Mouse (Mus musculus): ENCODE data around the gene Plekhh3.
A peak's percentile ranks its signal among the peaks of the same experiment; 100 is the strongest.

Gene Plekhh3

DNA sequence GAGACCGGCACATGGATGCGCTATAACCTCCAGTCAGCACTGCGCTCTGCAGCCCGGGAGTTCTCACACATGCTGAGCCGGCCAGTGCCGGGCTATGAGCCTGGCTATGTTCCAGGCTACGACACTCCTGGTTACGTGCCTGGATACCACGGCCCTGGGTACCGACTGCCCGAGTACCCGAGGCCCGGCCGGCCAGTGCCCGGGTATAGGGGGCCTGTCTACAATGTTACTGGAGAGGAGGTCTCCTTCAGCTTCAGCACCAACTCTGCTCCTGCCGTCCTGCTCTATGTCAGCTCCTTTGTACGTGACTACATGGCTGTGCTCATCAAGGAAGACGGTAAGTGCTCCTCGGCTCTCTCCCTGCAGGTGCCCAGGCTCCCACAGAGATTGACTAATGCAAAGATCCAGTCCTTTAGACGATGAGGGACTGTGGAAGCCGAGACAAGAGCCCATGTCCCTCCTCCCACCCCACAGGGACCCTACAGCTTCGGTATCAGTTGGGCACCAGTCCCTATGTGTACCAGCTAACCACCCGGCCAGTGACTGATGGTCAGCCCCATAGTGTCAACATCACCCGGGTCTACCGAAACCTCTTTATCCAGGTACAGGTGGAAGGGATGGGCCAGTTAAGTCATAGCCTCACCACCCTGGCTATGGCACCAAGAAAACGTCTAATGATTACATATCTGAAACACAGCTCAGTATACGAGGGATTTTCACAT lies 15.5 kb upstream of the Plekhh3 start:
- DNase-seq (ENCODE audit: low read depth, low spot score) = no peak

- DNase-seq (ENCODE audit: low read depth, low spot score) = no peak
Measured at GRCm38 (mm10) chr11:101185441-101185840, 14.3 kb upstream of the Plekhh3 start.

GRCm38 (mm10) chr11:101184984-101185383 lies 13.8 kb upstream of the Plekhh3 start:
- DNase-seq (ENCODE audit: low read depth, low spot score) = no peak

DNA sequence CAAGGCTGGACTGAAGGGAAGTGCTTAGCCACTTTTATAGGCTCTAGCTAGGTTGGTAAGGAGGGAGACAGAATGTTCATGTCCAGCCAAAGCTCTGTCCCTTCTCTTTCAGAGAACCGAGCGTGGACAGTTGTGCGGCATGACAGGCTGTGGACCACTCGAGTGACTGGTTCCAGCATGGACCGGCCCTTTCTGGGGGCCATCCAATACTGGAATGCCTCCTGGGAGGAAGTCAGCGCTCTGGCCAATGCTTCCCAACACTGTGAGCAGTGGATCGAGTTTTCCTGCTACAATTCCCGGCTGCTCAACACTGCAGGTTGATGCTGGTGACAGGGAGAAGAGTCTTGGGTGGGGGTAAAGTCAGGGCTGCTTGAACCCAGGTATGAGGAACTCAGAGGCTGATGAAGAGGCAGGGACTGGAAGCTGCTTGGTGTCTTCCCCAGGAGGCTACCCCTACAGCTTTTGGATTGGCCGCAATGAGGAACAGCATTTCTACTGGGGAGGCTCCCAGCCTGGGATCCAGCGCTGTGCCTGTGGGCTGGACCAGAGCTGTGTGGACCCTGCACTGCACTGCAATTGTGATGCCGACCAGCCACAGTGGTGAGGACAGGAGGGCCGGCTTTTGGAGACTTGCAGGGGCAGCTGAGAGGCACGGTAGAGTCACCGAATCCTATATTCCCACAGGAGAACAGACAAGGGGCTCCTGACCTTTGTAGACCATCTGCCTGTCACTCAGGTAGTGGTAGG lies 11.8 kb upstream of the Plekhh3 start:
- DNase-seq (ENCODE audit: low read depth, low spot score) = no peak

DNA sequence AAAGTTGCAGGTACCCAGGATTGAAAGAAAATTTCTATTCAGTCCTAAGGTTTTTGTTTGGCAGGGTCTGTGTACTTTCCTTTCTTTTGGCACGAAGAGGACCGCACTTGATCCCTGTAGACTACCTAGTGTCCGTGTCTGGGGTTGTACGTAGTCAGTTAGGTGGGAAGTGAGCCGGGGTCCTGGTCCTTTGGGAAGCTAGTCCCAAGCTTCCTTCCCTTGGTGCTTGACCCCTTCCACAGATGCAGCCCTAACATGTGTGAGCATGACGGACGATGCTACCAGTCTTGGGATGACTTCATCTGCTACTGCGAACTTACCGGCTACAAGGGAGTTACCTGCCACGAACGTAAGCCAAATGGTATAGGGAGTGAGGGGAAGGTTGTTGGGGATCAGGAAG lies 10.8 kb upstream of the Plekhh3 start:
- DNase-seq (ENCODE audit: low read depth, low spot score) = no peak

GRCm38 (mm10) chr11:101180846-101181740 lies 9.9 kb upstream of the Plekhh3 start:
- DNase-seq (ENCODE audit: low read depth, low spot score) = peak; percentile 82

GRCm38 (mm10) chr11:101180261-101180660 lies 9.1 kb upstream of the Plekhh3 start:
- DNase-seq (ENCODE audit: low read depth, low spot score) = no peak

- no peak for DNase-seq (ENCODE audit: low read depth, low spot score)
Measured at GRCm38 (mm10) chr11:101179306-101179705, 8.2 kb upstream of the Plekhh3 start.

DNA sequence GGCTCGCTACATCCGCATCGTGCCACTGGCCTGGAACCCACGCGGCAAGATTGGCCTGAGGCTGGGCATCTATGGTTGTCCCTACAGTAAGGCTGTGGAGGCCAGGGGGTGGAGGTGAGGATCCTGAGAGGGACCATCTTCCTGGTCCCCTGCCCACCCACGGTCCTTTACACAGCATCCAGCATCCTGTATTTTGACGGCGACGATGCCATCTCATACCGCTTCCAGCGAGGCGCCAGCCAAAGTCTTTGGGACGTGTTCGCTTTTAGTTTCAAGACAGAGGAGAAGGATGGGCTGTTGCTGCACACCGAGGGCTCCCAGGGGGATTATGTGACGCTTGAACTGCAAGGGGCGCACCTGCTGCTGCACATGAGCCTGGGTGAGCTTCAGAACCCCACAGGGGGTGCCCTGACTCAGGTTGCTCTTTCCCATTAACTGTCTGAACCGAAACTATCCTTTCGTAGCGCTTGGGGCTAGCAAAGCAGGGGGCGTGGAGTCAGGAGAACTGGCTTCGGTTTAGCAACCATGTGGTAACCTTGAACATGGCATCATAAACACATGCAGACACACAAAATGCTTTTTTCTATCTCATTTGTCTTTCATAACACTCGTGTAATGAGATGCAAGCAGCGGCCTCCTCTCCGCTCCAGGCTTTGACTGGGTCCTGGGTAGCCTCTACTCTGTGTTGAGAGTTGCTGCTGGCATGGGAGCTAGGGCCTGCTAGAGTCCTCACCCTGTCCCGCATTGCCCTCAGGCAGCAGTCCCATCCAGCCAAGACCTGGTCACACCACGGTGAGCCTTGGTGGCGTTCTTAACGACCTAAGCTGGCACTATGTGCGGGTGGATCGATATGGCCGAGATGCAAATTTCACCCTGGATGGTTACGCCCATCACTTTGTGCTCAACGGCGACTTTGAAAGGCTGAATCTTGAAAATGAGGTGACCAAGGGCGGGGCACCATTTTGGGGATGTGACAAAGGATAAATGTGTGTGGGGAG lies 7.2 kb upstream of the Plekhh3 start:
- DNase-seq (ENCODE audit: low read depth, low spot score) = peak; percentile 32

GRCm38 (mm10) chr11:101176933-101177773 lies 6.0 kb upstream of the Plekhh3 start:
- DNase-seq (ENCODE audit: low read depth, low spot score) = peak; percentile 59

GRCm38 (mm10) chr11:101176117-101176691 lies 5.1 kb upstream of the Plekhh3 start:
- DNase-seq (ENCODE audit: low read depth, low spot score) = peak; percentile 58

DNA sequence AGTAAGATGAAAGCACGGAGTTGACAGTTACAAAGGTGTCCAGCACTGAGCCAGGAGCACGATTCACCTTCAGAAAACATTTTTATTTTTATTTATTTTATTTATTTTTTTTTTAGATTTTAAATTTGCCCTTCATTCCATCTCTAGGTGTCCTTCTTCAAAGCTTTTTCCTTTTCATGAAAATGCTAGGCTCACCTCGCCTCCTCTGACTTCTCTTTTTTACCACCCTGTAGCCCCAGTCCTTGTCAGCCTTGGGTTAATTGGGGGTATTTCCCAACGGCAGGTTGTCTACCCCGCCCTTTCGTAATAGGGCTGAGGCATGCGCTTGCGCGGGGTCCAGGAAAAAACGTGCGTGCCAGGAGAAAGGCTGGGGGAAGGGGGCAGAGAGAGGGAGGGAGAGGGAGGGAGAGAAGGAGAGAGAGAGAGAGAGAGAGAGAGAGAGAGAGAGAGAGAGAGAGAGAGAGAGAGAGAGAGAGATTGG lies 4.5 kb upstream of the Plekhh3 start:
- no peak for DNase-seq (ENCODE audit: low read depth, low spot score)

DNA sequence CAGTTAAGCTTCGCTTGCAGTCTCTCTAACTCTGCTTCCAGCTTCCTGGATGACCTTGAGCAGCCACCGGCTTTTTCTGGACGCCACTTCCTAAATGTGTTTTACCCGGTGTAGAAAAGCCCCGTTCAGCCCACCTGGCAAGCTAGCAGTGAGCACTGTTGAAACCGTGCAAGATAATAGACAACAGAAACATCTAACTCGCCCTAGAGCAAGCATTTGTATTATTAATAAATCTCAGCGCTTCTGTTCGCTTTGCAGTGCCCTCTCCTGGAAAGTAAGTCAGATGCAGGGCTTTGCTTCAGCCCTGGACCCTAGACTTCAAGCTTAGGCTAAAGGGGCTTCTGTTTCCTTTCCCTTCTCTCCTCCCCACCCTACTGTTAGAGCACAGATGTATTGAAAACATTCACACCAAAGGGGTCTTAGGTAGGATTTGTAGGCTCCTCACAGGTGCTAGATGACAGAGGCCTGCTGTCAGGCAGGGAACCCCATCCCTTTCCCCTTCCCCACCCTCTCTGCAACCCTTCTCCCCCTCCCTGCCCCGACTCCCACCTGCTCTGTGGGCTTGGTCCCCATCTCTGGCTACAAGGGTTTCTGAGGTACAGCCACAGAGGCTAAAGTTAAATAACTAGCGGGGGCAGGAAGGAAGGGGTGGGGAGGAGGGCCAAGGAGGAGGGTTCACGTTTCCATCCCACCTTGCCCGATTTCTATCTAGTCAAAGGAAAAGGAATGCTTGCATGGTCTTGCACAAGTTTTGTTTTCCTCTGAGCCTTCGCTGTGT lies 3.9 kb upstream of the Plekhh3 start, which contains the start of gene Ccr10:
Gene Ccr10 (minus strand): TSS at position 593 of the 778 bp plus-strand sequence.
- DNase-seq (ENCODE audit: low read depth, low spot score) = no peak

GRCm38 (mm10) chr11:101174389-101174745 lies 3.2 kb upstream of the Plekhh3 start:
- DNase-seq (ENCODE audit: low read depth, low spot score) = no peak

DNA sequence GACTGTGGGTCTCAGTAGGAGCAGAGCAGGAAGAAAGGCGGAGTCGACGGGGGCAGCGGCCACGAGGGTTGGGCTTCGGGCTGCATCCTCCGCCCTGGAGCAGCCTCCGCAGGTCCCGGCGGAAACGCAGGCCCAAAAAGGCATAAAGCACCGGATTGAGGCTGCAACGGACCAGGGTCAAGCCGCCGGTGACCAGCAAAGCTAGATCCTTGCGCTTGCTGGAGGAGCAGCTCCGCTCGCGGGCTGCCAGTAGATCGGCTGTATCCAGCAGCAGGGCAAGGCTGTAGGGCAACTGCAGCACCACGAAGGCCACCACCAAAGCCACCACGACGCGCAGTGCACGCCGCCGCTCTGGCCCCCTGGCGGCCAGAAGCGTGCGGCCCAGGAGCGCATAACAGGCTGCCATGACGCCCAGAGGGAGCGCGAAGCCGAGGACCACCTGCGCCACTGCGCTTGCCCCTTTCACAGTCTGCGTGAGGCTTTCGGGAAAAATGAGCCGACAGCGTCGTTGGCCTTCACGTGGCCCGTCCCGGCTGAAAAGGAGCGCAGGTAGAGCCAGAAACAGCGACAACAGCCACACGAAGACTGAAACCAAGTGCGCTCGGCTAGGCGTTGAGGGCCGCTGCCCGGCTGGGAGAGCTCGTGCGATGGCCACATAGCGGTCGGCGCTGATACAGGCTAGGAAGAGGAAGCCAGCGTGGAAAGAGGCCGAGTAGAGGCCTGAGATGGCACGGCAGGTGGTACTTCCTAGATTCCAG lies 2.7 kb upstream of the Plekhh3 start:
- peak; percentile 93 for DNase-seq (ENCODE audit: low read depth, low spot score)

DNA sequence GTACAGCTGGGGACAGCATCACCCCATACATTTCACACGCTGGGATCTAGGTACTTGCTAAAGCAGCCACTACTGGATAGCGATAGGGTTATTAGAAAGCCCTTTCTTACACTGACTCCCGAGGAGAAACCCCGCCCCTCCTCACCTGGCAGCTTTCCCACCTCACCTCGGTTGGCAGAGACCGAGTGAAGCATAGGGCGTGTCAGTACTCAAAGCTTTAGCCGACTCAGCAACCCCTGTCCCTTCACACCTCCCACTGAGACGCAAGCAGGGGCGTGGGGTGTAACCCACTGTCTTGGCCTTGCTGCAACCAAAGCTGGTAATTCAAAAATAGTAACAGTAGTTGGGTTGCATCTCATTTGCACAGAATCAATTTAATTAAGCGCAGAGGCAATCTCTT lies 2.0 kb upstream of the Plekhh3 start:
- peak; percentile 23 for DNase-seq (ENCODE audit: low read depth, low spot score)

GRCm38 (mm10) chr11:101172434-101172815 lies 1.3 kb upstream of the Plekhh3 start:
- no peak for DNase-seq (ENCODE audit: low read depth, low spot score)
